Mouse (Mus musculus): ENCODE results near the gene Dok3. TPM values are rescaled to one million over a fixed set of nuclear protein-coding genes. Genes with fewer than 3 reads are reported as not detected.

The Dok3 gene
- total RNA-seq, 1 experiment from 2014 or later = 3.4 TPM

GRCm38 (mm10) chr13:55506697-55507096, 22.4 kb downstream of the Dok3 start:
- DNase-seq = no peak

DNA sequence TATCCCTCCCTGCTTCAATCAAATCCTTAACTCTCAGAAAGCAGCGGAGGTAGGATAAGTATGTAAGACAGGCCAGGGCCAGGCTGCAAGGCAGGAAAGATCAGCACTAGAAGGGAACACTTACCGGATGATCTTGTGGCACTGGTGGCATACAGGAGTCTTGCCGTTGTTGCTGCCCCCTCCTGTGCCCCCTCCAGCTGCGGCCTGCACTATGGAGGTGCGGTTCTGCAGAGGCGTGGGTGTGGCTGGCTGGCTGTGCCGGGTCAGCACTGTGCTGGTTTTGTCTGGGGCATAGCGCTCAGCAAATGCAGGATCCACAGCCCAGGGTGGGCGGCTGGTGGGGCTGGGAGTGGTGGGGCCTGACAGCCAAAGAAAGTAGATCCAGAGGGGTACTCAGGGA, 23.3 kb downstream of the Dok3 start:
- DNase-seq = no peak

GRCm38 (mm10) chr13:55504390-55504789, 24.7 kb downstream of the Dok3 start:
- DNase-seq = no peak

GRCm38 (mm10) chr13:55502405-55502804, 26.7 kb downstream of the Dok3 start:
- DNase-seq = no peak

DNA sequence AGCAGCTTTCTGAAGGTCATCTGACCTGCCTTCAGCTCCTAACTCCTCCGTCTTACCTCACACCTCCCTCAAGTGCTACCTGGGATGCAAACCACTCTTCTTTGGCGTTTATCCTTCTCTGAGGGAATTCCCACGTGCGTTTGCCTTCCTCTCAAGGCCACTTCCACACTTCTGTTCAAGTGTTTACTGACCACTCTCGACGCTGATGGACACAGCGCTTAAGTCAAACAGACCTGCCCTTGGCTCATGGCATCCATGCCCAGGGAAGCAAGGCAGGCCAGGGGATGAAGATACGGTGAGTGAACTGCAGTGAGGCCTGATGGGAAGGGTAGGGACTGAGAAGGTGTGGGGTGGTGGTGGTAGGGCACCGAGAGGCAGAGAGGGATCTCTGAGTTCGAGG, 28.5 kb downstream of the Dok3 start:
- no peak for DNase-seq

GRCm38 (mm10) chr13:55498906-55499305, 30.2 kb downstream of the Dok3 start:
- no peak for DNase-seq

DNA sequence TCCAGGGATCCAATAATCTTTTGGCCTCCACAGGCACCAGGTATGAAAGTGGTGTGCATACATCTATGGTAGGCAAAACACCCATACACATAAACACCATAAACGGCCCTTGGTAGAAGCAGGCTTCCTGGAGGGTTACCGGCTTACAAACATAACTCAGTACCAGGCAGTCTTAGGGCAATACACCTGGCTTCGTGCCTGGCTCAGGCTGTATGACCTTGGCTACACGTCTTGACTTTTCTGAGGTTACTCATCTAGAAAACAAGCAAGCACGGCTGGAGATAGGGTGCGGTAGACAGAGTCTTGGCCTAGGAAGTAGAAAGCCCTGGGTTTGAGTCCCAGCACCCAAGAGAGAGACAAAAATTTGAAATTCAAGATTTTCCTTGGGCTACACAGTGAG, 32.4 kb downstream of the Dok3 start:
- DNase-seq = no peak

- no peak for DNase-seq
Measured at GRCm38 (mm10) chr13:55495702-55496101, 33.4 kb downstream of the Dok3 start.

GRCm38 (mm10) chr13:55494883-55495621, 34.0 kb downstream of the Dok3 start:
- no peak for DNase-seq

DNA sequence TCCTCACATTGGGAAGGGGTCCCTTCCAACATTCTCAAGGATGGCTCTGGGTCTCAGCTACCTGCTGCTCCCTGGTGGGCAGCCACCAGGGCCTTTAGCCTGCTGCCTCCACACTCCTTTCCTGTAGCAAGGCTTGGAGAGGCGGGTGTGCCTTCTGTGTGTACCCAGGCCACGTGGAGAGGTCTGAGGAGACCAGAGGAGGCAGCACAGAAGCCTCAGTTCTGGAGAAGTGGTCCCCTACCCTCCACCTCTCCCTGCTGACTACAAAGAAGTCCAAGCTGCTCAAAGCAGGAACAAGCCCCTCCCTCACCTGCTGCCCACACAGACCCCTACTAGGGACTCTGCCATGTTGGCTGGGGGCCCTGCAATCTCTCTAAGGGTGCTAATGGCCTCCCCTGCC, 34.8 kb downstream of the Dok3 start:
- DNase-seq = no peak

DNA sequence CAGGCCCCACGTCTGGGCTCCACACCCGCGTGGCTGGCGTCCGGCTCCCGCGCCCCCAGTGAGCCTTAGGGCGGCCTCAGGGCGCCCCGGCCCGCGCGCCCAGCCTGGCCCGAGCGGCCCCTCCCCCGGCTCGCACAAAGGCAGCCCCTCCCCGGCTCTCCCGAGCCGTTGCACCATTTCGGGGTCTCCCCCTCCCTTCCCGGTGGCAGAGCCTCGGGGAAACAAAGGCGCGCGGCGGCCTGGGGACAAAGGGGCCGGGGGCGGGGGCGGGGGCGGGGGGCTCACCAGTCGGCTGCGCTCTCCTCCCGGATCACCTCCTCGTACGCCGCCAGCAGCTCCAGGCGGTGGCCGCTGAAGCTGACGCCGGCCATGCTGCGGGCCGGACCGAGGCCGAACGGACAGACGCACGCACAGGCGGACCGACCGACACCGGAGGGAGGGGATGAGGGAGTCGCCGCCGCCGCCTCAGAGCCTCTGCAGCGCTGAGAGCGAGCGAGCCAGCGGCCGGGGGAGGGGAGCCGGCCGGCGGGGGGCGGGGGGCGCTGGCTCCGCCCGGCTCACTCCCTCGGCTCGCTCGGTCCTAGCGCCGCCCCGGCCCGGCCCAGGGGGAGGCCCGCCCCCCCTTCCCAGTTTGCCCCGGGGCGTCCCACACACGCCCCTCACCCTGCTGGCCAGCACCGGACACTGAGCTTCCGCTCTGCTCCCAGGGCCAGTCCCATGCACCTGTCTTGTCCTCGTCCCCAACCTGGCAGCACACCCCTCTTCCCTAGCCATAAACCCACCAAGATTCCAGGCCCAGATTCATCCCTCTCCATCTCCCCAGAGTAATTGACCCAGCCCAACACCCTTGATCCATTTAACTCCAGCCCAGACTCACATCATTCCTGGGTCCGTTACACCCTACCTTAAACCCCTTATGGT, 41.3 kb downstream of the Dok3 start, which contains the start of gene Dbn1:
TSS of gene Dbn1 (minus strand) at position 534 of the 921 bp plus-strand sequence.
- peak; percentile 68 for DNase-seq

GRCm38 (mm10) chr13:55486916-55487577, 42.0 kb downstream of the Dok3 start:
- DNase-seq = no peak

- no peak for DNase-seq
Measured at GRCm38 (mm10) chr13:55486029-55486794, 42.9 kb downstream of the Dok3 start.

- DNase-seq = no peak
Measured at GRCm38 (mm10) chr13:55484520-55485088, 44.5 kb downstream of the Dok3 start.

- DNase-seq = no peak
Measured at GRCm38 (mm10) chr13:55483593-55483992, 45.5 kb downstream of the Dok3 start.

GRCm38 (mm10) chr13:55483071-55483470, 46.0 kb downstream of the Dok3 start:
- no peak for DNase-seq

GRCm38 (mm10) chr13:55482542-55482941, 46.6 kb downstream of the Dok3 start:
- peak; percentile 53 for DNase-seq

- no peak for DNase-seq
Measured at GRCm38 (mm10) chr13:55479929-55480328, 49.2 kb downstream of the Dok3 start.

GRCm38 (mm10) chr13:55479008-55479407, 50.1 kb downstream of the Dok3 start:
- no peak for DNase-seq

DNA sequence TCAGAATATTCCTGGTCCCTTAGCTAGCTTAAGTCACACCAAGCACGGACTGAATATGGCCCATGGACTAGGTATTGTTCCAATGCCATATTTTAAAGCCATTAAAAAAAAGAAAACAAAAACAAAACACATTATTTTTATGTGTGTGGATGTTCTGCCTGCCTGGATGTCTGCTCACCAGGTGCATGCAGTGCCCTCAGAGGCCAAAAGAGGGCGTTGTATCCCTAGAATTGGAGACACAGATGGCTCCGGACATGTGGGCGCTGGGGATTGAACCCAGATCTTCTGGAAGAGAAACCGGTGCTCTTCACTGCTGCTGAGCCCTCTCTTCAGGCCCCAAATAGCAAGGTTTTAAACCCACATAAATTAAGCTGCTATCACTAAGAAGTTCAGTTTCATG, 51.1 kb downstream of the Dok3 start:
- DNase-seq = peak; percentile 52

- DNase-seq = no peak
Measured at GRCm38 (mm10) chr13:55477492-55477891, 51.6 kb downstream of the Dok3 start.

DNA sequence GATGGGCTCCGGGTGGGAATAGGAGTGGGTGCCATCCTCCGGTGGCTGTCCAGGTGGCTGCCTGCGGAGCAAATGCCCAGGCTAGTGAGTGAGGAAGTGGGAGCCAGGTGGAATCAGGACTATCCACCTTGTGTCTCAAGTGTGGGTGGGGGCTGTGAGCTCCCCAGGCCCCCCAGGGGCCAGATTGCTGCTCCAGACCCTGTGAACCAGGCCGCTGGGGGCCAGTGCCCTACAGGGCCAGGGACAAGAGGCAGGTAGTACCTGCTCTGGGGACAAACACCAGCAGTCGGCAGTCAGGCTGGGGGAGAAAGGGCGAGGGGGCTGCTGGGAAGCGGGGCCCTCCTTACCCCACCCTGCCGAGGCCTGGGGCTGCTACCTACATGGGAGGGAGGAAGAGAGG, 52.8 kb downstream of the Dok3 start:
- no peak for DNase-seq
